Mouse (Mus musculus): ENCODE results near the gene Sema3a.
"Not testable (repeated sequence)": the region's sequence is repeated elsewhere in the genome, so short reads cannot be mapped to it uniquely, and the experiment has no call there.

Gene Sema3a

GRCm38 (mm10) chr5:13557257-13557656 is 432.0 kb downstream of the Sema3a start:
- DNase-seq = no peak

GRCm38 (mm10) chr5:13573867-13574266 is 448.7 kb downstream of the Sema3a start:
- DNase-seq = no peak

GRCm38 (mm10) chr5:13579123-13579522 is 453.9 kb downstream of the Sema3a start:
- peak in 1 of 2 experiments; percentile 23 for DNase-seq

GRCm38 (mm10) chr5:13585559-13586207 is 460.5 kb downstream of the Sema3a start:
- peak in 1 of 2 experiments; percentile 21 for DNase-seq

GRCm38 (mm10) chr5:13594422-13594821 is 469.2 kb downstream of the Sema3a start:
- no peak for DNase-seq

GRCm38 (mm10) chr5:13611631-13612030 is 486.4 kb downstream of the Sema3a start:
- no peak for DNase-seq

GRCm38 (mm10) chr5:13612088-13612487 is 486.9 kb downstream of the Sema3a start:
- no peak for DNase-seq

- not testable (repeated sequence) for DNase-seq
These were observed 489.4 kb downstream of the Sema3a start for GRCm38 (mm10) chr5:13614575-13614974.

GRCm38 (mm10) chr5:13615907-13616306 is 490.7 kb downstream of the Sema3a start:
- no peak for DNase-seq

- DNase-seq = no peak
These were observed 497.4 kb downstream of the Sema3a start for GRCm38 (mm10) chr5:13622578-13622977.

GRCm38 (mm10) chr5:13624754-13625153 is 499.5 kb downstream of the Sema3a start:
- DNase-seq = no peak

- no peak for DNase-seq
These were observed 500.9 kb downstream of the Sema3a start for GRCm38 (mm10) chr5:13626093-13626492.

- peak; percentile 84 to 88 for DNase-seq
These were observed 503.5 kb downstream of the Sema3a start for GRCm38 (mm10) chr5:13628606-13629311.

GRCm38 (mm10) chr5:13629916-13630315 is 504.7 kb downstream of the Sema3a start:
- no peak for DNase-seq

- DNase-seq = no peak
These were observed 505.5 kb downstream of the Sema3a start for GRCm38 (mm10) chr5:13630692-13631091.

GRCm38 (mm10) chr5:13636237-13636636 is 511.0 kb downstream of the Sema3a start:
- no peak for DNase-seq

All from cerebellum, postnatal 25 days (tissue).